Mouse (Mus musculus): Measurements from ENCODE around the gene Col4a4.

Gene Col4a4

GRCm38 (mm10) chr1:82577339-82577738, 9.3 kb downstream of the Col4a4 start:
- no peak for DNase-seq

- DNase-seq, result no peak
Measured at GRCm38 (mm10) chr1:82576182-82576581, 10.5 kb downstream of the Col4a4 start.

GRCm38 (mm10) chr1:82575681-82576080, 11.0 kb downstream of the Col4a4 start:
- DNase-seq, result no peak

GRCm38 (mm10) chr1:82571758-82572157, 14.9 kb downstream of the Col4a4 start:
- no peak for DNase-seq

GRCm38 (mm10) chr1:82569405-82569804, 17.2 kb downstream of the Col4a4 start:
- no peak for DNase-seq

- no peak for DNase-seq
Measured at GRCm38 (mm10) chr1:82560223-82560622, 26.4 kb downstream of the Col4a4 start.

GRCm38 (mm10) chr1:82554889-82555288, 31.8 kb downstream of the Col4a4 start:
- DNase-seq, result no peak

- DNase-seq, result peak in 1 of 2 experiments; percentile 18
Measured at GRCm38 (mm10) chr1:82554443-82554850, 32.2 kb downstream of the Col4a4 start.

- DNase-seq, result no peak
Measured at GRCm38 (mm10) chr1:82545199-82545960, 41.3 kb downstream of the Col4a4 start.

GRCm38 (mm10) chr1:82544419-82545185, 42.0 kb downstream of the Col4a4 start:
- no peak for DNase-seq

GRCm38 (mm10) chr1:82543934-82544333, 42.7 kb downstream of the Col4a4 start:
- DNase-seq, result no peak

GRCm38 (mm10) chr1:82540056-82540455, 46.6 kb downstream of the Col4a4 start:
- no peak for DNase-seq

GRCm38 (mm10) chr1:82537848-82538247, 48.8 kb downstream of the Col4a4 start:
- DNase-seq, result no peak

GRCm38 (mm10) chr1:82536515-82537174, 50.0 kb downstream of the Col4a4 start:
- no peak for DNase-seq

GRCm38 (mm10) chr1:82527931-82528330, 58.7 kb downstream of the Col4a4 start:
- DNase-seq, result no peak

- no peak for DNase-seq
Measured at GRCm38 (mm10) chr1:82491954-82492353, 94.7 kb downstream of the Col4a4 start.

- no peak for DNase-seq
Measured at GRCm38 (mm10) chr1:82486371-82486770, 100.3 kb downstream of the Col4a4 start.

GRCm38 (mm10) chr1:82482371-82482770, 104.3 kb downstream of the Col4a4 start:
- no peak for DNase-seq

- DNase-seq, result no peak
Measured at GRCm38 (mm10) chr1:82479696-82480487, 106.8 kb downstream of the Col4a4 start.

- no peak for DNase-seq
Measured at GRCm38 (mm10) chr1:82476746-82477145, 109.9 kb downstream of the Col4a4 start.

- DNase-seq, result no peak
Measured at GRCm38 (mm10) chr1:82476256-82476655, 110.4 kb downstream of the Col4a4 start.

GRCm38 (mm10) chr1:82475821-82476220, 110.8 kb downstream of the Col4a4 start:
- DNase-seq, result no peak

GRCm38 (mm10) chr1:82475254-82475653, 111.4 kb downstream of the Col4a4 start:
- DNase-seq, result no peak

Measured in lung, postnatal 4 days (tissue).